Mouse (Mus musculus): Measurements from ENCODE around the gene Clec9a. TPM values are rescaled to one million over a fixed set of nuclear protein-coding genes. Genes with fewer than 3 reads are reported as not detected.

Clec9a gene
- polyA plus RNA-seq, 1 experiment from 2014 or later = 0.09 TPM

GRCm38 (mm10) chr6:129414177-129414576, 5.5 kb downstream of the Clec9a start:
- 42% methylated on average over 1 of the region's 1 CpGs for WGBS
- TF ChIP-seq CTCF (IDR thresholded peaks at IDR 0.05; ENCODE audit: low read depth) = no peak

GRCm38 (mm10) chr6:129422311-129422710, 13.6 kb downstream of the Clec9a start:
- Histone ChIP-seq H3K4me2 (replicated peaks; ENCODE audit: low read depth) (no peak overlapping the region), H3K36me3 (ENCODE audit: control insufficient read depth, insufficient read depth) (no peaks in the 10 kb centered on the region), H3K4me3 (ENCODE audit: low read depth, low read length) (no peak overlapping the region), H3K4me1 (replicated peaks; ENCODE audit: control insufficient read depth, insufficient read depth, low read length) (no peaks in the 10 kb centered on the region), H3K27ac (ENCODE audit: low read depth, low read length) (no peak overlapping the region), H3K27me3 (replicated peaks; ENCODE audit: control insufficient read depth, insufficient read depth, low read length) (no peaks in the 10 kb centered on the region), H3K9ac (ENCODE audit: low read depth, low read length) (no peak overlapping the region), H3K9me3 (ENCODE audit: control insufficient read depth) (no peaks in the 10 kb centered on the region)
- 43% methylated on average over 3 of the region's 3 CpGs for WGBS
- no peak for ATAC-seq
- no peak for TF ChIP-seq CTCF (IDR thresholded peaks at IDR 0.05; ENCODE audit: low read depth)

More at GRCm38 (mm10) chr6:129414177-129414576, 5.5 kb downstream of the Clec9a start:
- H3K4me1 ChIP-seq (replicated peaks; ENCODE audit: control insufficient read depth, insufficient read depth, low read length) = no peaks in the 10 kb centered on the region
- H3K27me3 ChIP-seq (replicated peaks; ENCODE audit: control insufficient read depth, insufficient read depth, low read length) = no peaks in the 10 kb centered on the region
- H3K27ac ChIP-seq (ENCODE audit: low read depth, low read length) = no peak overlapping the region
- H3K4me2 ChIP-seq (replicated peaks; ENCODE audit: low read depth) = no peak overlapping the region
- ATAC-seq = no peak
- H3K4me3 ChIP-seq (ENCODE audit: low read depth, low read length) = no peak overlapping the region
- no peak overlapping the region for H3K9ac ChIP-seq (ENCODE audit: low read depth, low read length)
- no peaks in the 10 kb centered on the region for H3K36me3 ChIP-seq (ENCODE audit: control insufficient read depth, insufficient read depth)
- no peaks in the 10 kb centered on the region for H3K9me3 ChIP-seq (ENCODE audit: control insufficient read depth)

- H3K4me2 ChIP-seq (replicated peaks; ENCODE audit: low read depth) = no peak overlapping the region
- 53% methylated on average over 4 of the region's 4 CpGs for WGBS
- ATAC-seq = peak; percentile 80
- H3K4me3 ChIP-seq (ENCODE audit: low read depth, low read length) = no peak overlapping the region
- no peaks in the 10 kb centered on the region for H3K4me1 ChIP-seq (replicated peaks; ENCODE audit: control insufficient read depth, insufficient read depth, low read length)
- H3K36me3 ChIP-seq (ENCODE audit: control insufficient read depth, insufficient read depth) = no peaks in the 10 kb centered on the region
- H3K27me3 ChIP-seq (replicated peaks; ENCODE audit: control insufficient read depth, insufficient read depth, low read length) = no peaks in the 10 kb centered on the region
- no peaks in the 10 kb centered on the region for H3K9me3 ChIP-seq (ENCODE audit: control insufficient read depth)
- no peak overlapping the region for H3K9ac ChIP-seq (ENCODE audit: low read depth, low read length)
- no peak for TF ChIP-seq CTCF (IDR thresholded peaks at IDR 0.05; ENCODE audit: low read depth)
- no peak overlapping the region for H3K27ac ChIP-seq (ENCODE audit: low read depth, low read length)
Observed at GRCm38 (mm10) chr6:129423040-129423733, 14.5 kb downstream of the Clec9a start.

GRCm38 (mm10) chr6:129423734-129424072, 15.0 kb downstream of the Clec9a start:
- H3K9ac ChIP-seq (ENCODE audit: low read depth, low read length) = no peak overlapping the region
- H3K9me3 ChIP-seq (ENCODE audit: control insufficient read depth) = no peaks in the 10 kb centered on the region
- no peak overlapping the region for H3K27ac ChIP-seq (ENCODE audit: low read depth, low read length)
- WGBS = 26% methylated on average over 1 of the region's 1 CpGs
- H3K27me3 ChIP-seq (replicated peaks; ENCODE audit: control insufficient read depth, insufficient read depth, low read length) = no peaks in the 10 kb centered on the region
- ATAC-seq = peak; percentile 83
- peak; percentile 92 for TF ChIP-seq CTCF (IDR thresholded peaks at IDR 0.05; ENCODE audit: low read depth)
- no peak overlapping the region for H3K4me2 ChIP-seq (replicated peaks; ENCODE audit: low read depth)
- H3K4me1 ChIP-seq (replicated peaks; ENCODE audit: control insufficient read depth, insufficient read depth, low read length) = no peaks in the 10 kb centered on the region
- H3K4me3 ChIP-seq (ENCODE audit: low read depth, low read length) = no peak overlapping the region
- H3K36me3 ChIP-seq (ENCODE audit: control insufficient read depth, insufficient read depth) = no peaks in the 10 kb centered on the region

GRCm38 (mm10) chr6:129425217-129425616, 16.6 kb downstream of the Clec9a start:
- Histone ChIP-seq H3K27me3 (replicated peaks; ENCODE audit: control insufficient read depth, insufficient read depth, low read length) (no peaks in the 10 kb centered on the region), H3K36me3 (ENCODE audit: control insufficient read depth, insufficient read depth) (no peaks in the 10 kb centered on the region), H3K9me3 (ENCODE audit: control insufficient read depth) (no peaks in the 10 kb centered on the region), H3K9ac (ENCODE audit: low read depth, low read length) (no peak overlapping the region), H3K4me2 (replicated peaks; ENCODE audit: low read depth) (no peak overlapping the region), H3K27ac (ENCODE audit: low read depth, low read length) (no peak overlapping the region), H3K4me1 (replicated peaks; ENCODE audit: control insufficient read depth, insufficient read depth, low read length) (no peaks in the 10 kb centered on the region), H3K4me3 (ENCODE audit: low read depth, low read length) (no peak overlapping the region)
- TF ChIP-seq CTCF (IDR thresholded peaks at IDR 0.05; ENCODE audit: low read depth) = no peak
- no peak for ATAC-seq
- WGBS = 33% methylated on average over 5 of the region's 5 CpGs

- Histone ChIP-seq H3K4me3 (ENCODE audit: low read depth, low read length) (no peak overlapping the region), H3K4me1 (replicated peaks; ENCODE audit: control insufficient read depth, insufficient read depth, low read length) (no peaks in the 10 kb centered on the region), H3K36me3 (ENCODE audit: control insufficient read depth, insufficient read depth) (no peaks in the 10 kb centered on the region), H3K9me3 (ENCODE audit: control insufficient read depth) (no peaks in the 10 kb centered on the region), H3K27me3 (replicated peaks; ENCODE audit: control insufficient read depth, insufficient read depth, low read length) (no peaks in the 10 kb centered on the region), H3K27ac (ENCODE audit: low read depth, low read length) (no peak overlapping the region), H3K4me2 (replicated peaks; ENCODE audit: low read depth) (no peak overlapping the region), H3K9ac (ENCODE audit: low read depth, low read length) (no peak overlapping the region)
- no peak for TF ChIP-seq CTCF (IDR thresholded peaks at IDR 0.05; ENCODE audit: low read depth)
- no peak for ATAC-seq
- 30% methylated on average over 5 of the region's 5 CpGs for WGBS
Observed at GRCm38 (mm10) chr6:129425812-129426211, 17.1 kb downstream of the Clec9a start.

Data from intestine, postnatal 0 days (tissue).